Mouse (Mus musculus) erythroblast, embryonic 14.5 days (primary cell): ENCODE results near the gene Kif16b.

Source experiments
- GATA1 ChIP-seq: IDR thresholded peaks from 2 replicates; pipeline ENCODE4 v1.6.1; 2012; ENCODE audit warnings: low read length, inconsistent platforms, mixed read lengths
- TAL1 ChIP-seq: IDR thresholded peaks from 3 replicates; pipeline ENCODE4 v1.6.1; 2012; ENCODE audit warnings: low read length, inconsistent platforms, mixed read lengths

GRCm38 (mm10) chr2:142604762-142605161 is 296.6 kb downstream of the Kif16b start:
- no peak for TF ChIP-seq GATA1
- no peak for TF ChIP-seq TAL1
